Mouse (Mus musculus): Measurements from ENCODE around the gene Foxf1. TPM values are rescaled to one million over a fixed set of nuclear protein-coding genes. Genes with fewer than 3 reads are reported as not detected.

The Foxf1 gene
- polyA plus RNA-seq, 1 experiment = 2.1 TPM

GRCm38 (mm10) chr8:121128531-121129264, 44.5 kb downstream of the Foxf1 start:
- DNase-seq (ENCODE audit: extremely low spot score in 1 of 2, low spot score in 1 of 2) = no peak

DNA sequence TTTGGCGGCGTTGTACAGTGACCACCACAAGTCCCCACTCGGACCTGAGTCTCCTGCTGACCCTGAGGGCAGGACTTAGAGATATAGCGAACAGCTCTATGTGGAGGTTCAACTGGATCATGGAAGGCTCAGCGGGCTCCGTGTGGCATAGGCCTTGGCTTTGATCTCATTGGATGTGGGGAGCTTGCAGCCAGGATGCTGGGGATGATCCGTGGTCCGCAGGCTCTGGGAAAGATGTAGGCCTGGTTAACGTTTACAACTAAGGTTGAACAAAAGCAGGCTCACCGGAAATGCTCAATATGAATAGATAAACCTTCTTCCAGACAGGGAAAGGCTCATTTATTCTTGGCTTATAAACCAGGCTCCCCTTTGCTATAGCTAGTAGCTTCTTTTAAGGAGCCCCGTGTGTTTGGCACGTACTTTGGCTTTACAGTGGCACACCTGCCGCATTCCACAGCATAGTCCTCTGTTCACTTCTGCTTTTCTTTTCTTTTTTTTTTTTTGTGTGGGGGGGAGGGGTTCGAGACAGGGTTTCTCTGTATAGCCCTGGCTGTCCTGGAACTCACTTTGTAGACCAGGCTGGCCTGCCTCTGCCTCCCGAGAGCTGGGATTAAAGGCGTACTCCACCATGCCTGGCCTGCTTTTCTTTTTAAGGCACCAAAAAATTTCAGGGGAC, 45.2 kb downstream of the Foxf1 start:
- no peak for DNase-seq (ENCODE audit: extremely low spot score in 1 of 2, low spot score in 1 of 2)

DNA sequence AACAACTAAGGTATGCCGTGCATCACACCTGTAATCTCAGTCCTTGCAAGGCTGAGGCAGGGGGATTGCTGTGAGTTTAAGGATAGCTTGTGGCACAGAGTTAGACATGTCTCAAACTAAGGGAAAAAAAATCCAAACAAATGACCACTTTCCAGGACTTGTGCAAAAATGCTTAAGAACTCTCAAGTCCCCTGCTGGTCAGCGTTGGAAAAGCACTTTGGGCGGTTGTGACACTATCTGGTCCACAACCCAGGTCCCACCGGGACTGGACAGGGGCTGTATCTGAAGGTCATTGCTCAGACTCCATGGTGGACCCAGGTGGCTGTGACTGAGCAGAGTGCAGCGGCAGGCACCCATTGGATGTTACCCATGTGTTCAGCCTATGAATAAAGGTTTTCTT, 46.3 kb downstream of the Foxf1 start:
- no peak for DNase-seq (ENCODE audit: extremely low spot score in 1 of 2, low spot score in 1 of 2)

DNA sequence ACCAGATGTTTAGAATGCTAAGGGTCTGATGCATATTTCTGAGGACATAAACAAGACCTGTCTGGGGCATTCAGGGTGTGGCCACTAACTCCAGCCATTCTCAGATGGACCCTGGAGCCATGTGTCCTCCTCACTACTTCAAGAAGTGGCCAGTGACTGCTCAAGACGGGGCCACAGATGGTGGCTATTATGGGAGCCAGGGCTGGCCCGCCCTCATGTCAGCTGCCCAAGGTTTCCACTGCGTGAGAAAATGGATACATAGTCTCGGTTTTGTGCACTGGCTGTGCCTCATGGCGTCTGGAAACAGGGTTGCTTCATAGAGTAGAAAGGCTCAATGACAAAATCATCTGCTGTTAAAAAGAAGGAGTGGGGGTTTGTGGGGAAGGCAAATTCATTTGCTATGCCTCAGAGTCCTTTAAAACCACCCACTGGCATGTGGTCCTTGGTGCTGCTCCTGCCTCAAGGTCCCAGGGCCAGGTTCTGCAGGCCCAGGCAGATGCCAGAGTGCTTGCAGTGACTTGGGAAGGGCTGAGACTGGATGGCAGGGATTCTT, 48.9 kb downstream of the Foxf1 start:
- DNase-seq (ENCODE audit: extremely low spot score in 1 of 2, low spot score in 1 of 2) = no peak

GRCm38 (mm10) chr8:121134102-121134501, 49.9 kb downstream of the Foxf1 start:
- no peak for DNase-seq (ENCODE audit: extremely low spot score in 1 of 2, low spot score in 1 of 2)

- no peak for DNase-seq (ENCODE audit: extremely low spot score in 1 of 2, low spot score in 1 of 2)
Measured at GRCm38 (mm10) chr8:121134512-121134911, 50.3 kb downstream of the Foxf1 start.

- no peak for DNase-seq (ENCODE audit: extremely low spot score in 1 of 2, low spot score in 1 of 2)
Measured at GRCm38 (mm10) chr8:121136856-121137255, 52.7 kb downstream of the Foxf1 start.

Other genes starting within 250 kb of the Foxf1 start
- gene Mthfsd, start 24.0 kb downstream of the Foxf1 start, polyA plus RNA-seq (2012; rRNA removed) = 87.9 and 95.5 TPM in 2 replicates
- 1.5 TPM in 2 replicates for gene Foxc2, start 31.8 kb downstream of the Foxf1 start, polyA plus RNA-seq (2012; rRNA removed)
- 0.04 and 0.10 TPM in 2 replicates for gene Foxl1, start 43.6 kb downstream of the Foxf1 start, polyA plus RNA-seq (2012; rRNA removed)

All from frontal cortex, adult 2 months (tissue).